Comparison of ENCODE assay signal across 11 mouse cellular contexts in the genomic region with DNA sequence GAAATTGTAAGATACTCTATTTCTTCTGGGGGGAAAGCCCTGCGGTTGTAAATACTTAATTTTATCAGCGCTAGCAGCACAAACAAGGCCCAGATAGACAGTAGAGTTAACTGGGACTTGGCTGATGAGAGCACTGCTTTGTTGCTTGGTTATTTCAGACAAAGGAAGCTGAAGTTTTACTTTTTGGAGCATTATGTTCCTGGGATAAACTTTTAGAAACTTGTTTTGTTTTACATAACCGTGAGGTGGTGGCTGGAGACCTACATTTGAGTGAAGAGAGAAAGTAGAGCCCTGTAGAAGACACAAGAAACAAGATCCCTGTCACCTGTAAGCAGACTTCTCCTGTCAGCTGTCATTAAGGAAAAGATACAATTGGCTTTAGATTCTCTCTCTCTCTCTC. TPM values are rescaled to one million over a fixed set of nuclear protein-coding genes. Genes with fewer than 3 reads are reported as not detected.
DNase-seq lines count a peak whose midpoint lies in the region; ATAC-seq and TF ChIP-seq lines count a peak whose summit lies in the region.
"Had no signal": no experiment of that assay in that cellular context is flagged by ENCODE, and none has a peak within 500 bp of the region (broad histone marks: within the 10 kb centered on the region; RNA-seq: fewer than 3 reads in every experiment).

No protein-coding gene starts in this region.

- no peak for ATAC-seq in heart, embryonic 11.5 days (replicated peaks; ENCODE audit: insufficient number of reproducible peaks, low FRiP score, low TSS enrichment)
- ATAC-seq in lung, embryonic 15.5 days (ENCODE audit: borderline replicate concordance, extremely low read depth, low FRiP score, low TSS enrichment): no peak
- no peak for ATAC-seq in limb, embryonic 14.5 days (ENCODE audit: low FRiP score, low read depth)
- no peak for ATAC-seq in stomach, embryonic 15.5 days (ENCODE audit: insufficient read depth, low FRiP score, low read depth)

- no peaks in the 10 kb centered on the region for H3K9me3 ChIP-seq in heart, embryonic 11.5 days (replicated peaks; ENCODE audit: control insufficient read depth, low read length)
- no peaks in the 10 kb centered on the region for H3K9me3 ChIP-seq in lung, embryonic 15.5 days
- H3K9me3 ChIP-seq in limb, embryonic 14.5 days (ENCODE audit: control insufficient read depth, low read length): no peaks in the 10 kb centered on the region
- H3K9me3 ChIP-seq in stomach, embryonic 15.5 days: no peaks in the 10 kb centered on the region

- WGBS in heart, embryonic 11.5 days (ENCODE audit: insufficient replicate concordance): 56% methylated on average over 3 of the region's 3 CpGs
- WGBS in lung, embryonic 15.5 days: 58% methylated on average over 3 of the region's 3 CpGs
- WGBS in limb, embryonic 14.5 days: 67% methylated on average over 3 of the region's 3 CpGs
- 69% methylated on average over 3 of the region's 3 CpGs for WGBS in stomach, embryonic 15.5 days

- H3K4me2 ChIP-seq in heart, embryonic 11.5 days: peak overlapping the region; percentile 98
- peak overlapping the region; percentile 96 for H3K4me2 ChIP-seq in lung, embryonic 15.5 days
- H3K4me2 ChIP-seq in limb, embryonic 14.5 days (replicated peaks; ENCODE audit: low read depth, low read length, severe bottlenecking): peak overlapping the region; percentile 88
- H3K4me2 ChIP-seq in stomach, embryonic 15.5 days: peak overlapping the region; percentile 95; the same call in 1 of the 2 replicates

- H3K36me3 ChIP-seq in heart, embryonic 11.5 days (ENCODE audit: control insufficient read depth, insufficient read depth, low read length): no peaks in the 10 kb centered on the region
- no peaks in the 10 kb centered on the region for H3K36me3 ChIP-seq in lung, embryonic 15.5 days
- no peaks in the 10 kb centered on the region for H3K36me3 ChIP-seq in limb, embryonic 14.5 days (ENCODE audit: control insufficient read depth, insufficient read depth, low read length)
- no peaks in the 10 kb centered on the region for H3K36me3 ChIP-seq in stomach, embryonic 15.5 days

- H3K4me3 ChIP-seq in heart, embryonic 11.5 days (ENCODE audit: low read depth, low read length): peak overlapping the region; percentile 53; the same call in 1 of the 2 replicates
- peak overlapping the region; percentile 43; the same call in 1 of the 2 replicates for H3K4me3 ChIP-seq in lung, embryonic 15.5 days
- H3K4me3 ChIP-seq in limb, embryonic 14.5 days (replicated peaks; ENCODE audit: low read length): peak overlapping the region; percentile 46; the same call in 1 of the 2 replicates
- H3K4me3 ChIP-seq in stomach, embryonic 15.5 days (replicated peaks): no peak overlapping the region

- DNase-seq in heart, adult 18-20 months: no peak
- DNase-seq in lung, postnatal 4 days: no peak
- no peak for DNase-seq in limb, embryonic 14.5 days (ENCODE audit: low spot score)
- no peak for DNase-seq in layer of hippocampus, postnatal 14 days (ENCODE audit: low spot score in 2 of 2)
- no peak for DNase-seq in thymus, postnatal 4 days
- DNase-seq: thymus, adult 18-20 months had no signal

- no peak overlapping the region for H3K9ac ChIP-seq in heart, embryonic 11.5 days (ENCODE audit: low read depth, low read length)
- no peak overlapping the region for H3K9ac ChIP-seq in lung, embryonic 15.5 days
- no peak overlapping the region for H3K9ac ChIP-seq in limb, embryonic 14.5 days (ENCODE audit: low read depth, low read length, severe bottlenecking)
- H3K9ac ChIP-seq in stomach, embryonic 15.5 days: no peak overlapping the region

- peaks cover 34% of the 10 kb centered on the region for H3K27me3 ChIP-seq in heart, embryonic 11.5 days (ENCODE audit: control insufficient read depth, insufficient read depth, low read length)
- H3K27me3 ChIP-seq in lung, embryonic 15.5 days: peaks cover 45% of the 10 kb centered on the region
- H3K27me3 ChIP-seq in limb, embryonic 14.5 days (ENCODE audit: control insufficient read depth, insufficient read depth, low read length): peaks cover 48% of the 10 kb centered on the region
- H3K27me3 ChIP-seq in stomach, embryonic 15.5 days (replicated peaks): peaks cover 24% of the 10 kb centered on the region
- H3K27me3 ChIP-seq: Patski had no signal

- no peak overlapping the region for H3K27ac ChIP-seq in heart, embryonic 11.5 days (ENCODE audit: low read depth, low read length)
- H3K27ac ChIP-seq in lung, embryonic 15.5 days: no peak overlapping the region
- H3K27ac ChIP-seq in limb, embryonic 14.5 days (replicated peaks; ENCODE audit: low read depth, low read length): no peak overlapping the region
- H3K27ac ChIP-seq in stomach, embryonic 15.5 days: no peak overlapping the region
- H3K27ac ChIP-seq: macrophage had no signal

- TF ChIP-seq POLR2A in limb, embryonic 14.5 days (IDR thresholded peaks at IDR 0.05; ENCODE audit: borderline replicate concordance, extremely low read depth, insufficient read depth, insufficient read length): no peak

- peaks cover 4% of the 10 kb centered on the region; the same call in 1 of the 2 replicates for H3K4me1 ChIP-seq in heart, embryonic 11.5 days (ENCODE audit: control insufficient read depth, insufficient read depth, low read length)
- H3K4me1 ChIP-seq in lung, embryonic 15.5 days: peaks cover 17% of the 10 kb centered on the region
- peaks cover 6% of the 10 kb centered on the region; the same call in 1 of the 2 replicates for H3K4me1 ChIP-seq in limb, embryonic 14.5 days (ENCODE audit: control insufficient read depth, insufficient read depth, low read length)
- peaks cover 18% of the 10 kb centered on the region for H3K4me1 ChIP-seq in stomach, embryonic 15.5 days

RNA-seq across cellular contexts. Expression of gene Kcnc2, which starts 1.4 kb away (rescaled TPM):
- polyA plus RNA-seq in heart, embryonic 11.5 days (2014; fragmentation: Nextera tagmentation; extraction: Ambion mirVana): 0.96 and 1.2 TPM in 2 replicates
- under 1 TPM; 0.32 to 0.41 TPM for total RNA-seq in heart, adult 18-20 months (2021)
- polyA plus RNA-seq in lung, embryonic 15.5 days (2015; fragmentation: Nextera tagmentation; extraction: Ambion mirVana): 0.26 and 0.55 TPM in 2 replicates
- polyA plus RNA-seq in limb, embryonic 14.5 days (2012; rRNA removed): 0.57 and 0.76 TPM in 2 replicates
- 0.53 and 0.54 TPM in 2 replicates for polyA plus RNA-seq in limb, embryonic 14.5 days (2014; fragmentation: Nextera tagmentation; extraction: Ambion mirVana)
- polyA plus RNA-seq in stomach, embryonic 15.5 days (2015; fragmentation: Nextera tagmentation; extraction: Ambion mirVana): 0.71 and 1.2 TPM in 2 replicates
- 10 to 100 TPM; 65.5 to 72.4 TPM for total RNA-seq in layer of hippocampus, postnatal 14 days (2021)
- polyA plus RNA-seq: macrophage had no signal
